11 mouse cellular contexts compared by ENCODE assay signal in genomic region chr6:31933364-31933763, GRCm38 (mm10).
DNase-seq lines count a peak whose midpoint lies in the region; ATAC-seq lines count a peak whose summit lies in the region.
"Had no signal": no experiment of that assay in that cellular context is flagged by ENCODE, and none has a peak within 500 bp of the region (broad histone marks: within the 10 kb centered on the region; RNA-seq: fewer than 3 reads in every experiment).

No protein-coding gene starts in this region.

- H3K9ac ChIP-seq in midbrain, embryonic 14.5 days (replicated peaks; ENCODE audit: low read length), result no peak overlapping the region
- H3K9ac ChIP-seq: liver, embryonic 14.5 days had no signal

- no peak overlapping the region for H3K4me3 ChIP-seq in midbrain, embryonic 14.5 days (replicated peaks; ENCODE audit: low read depth, low read length)

- ATAC-seq in midbrain, embryonic 14.5 days (ENCODE audit: low FRiP score, low TSS enrichment), result peak; percentile 46; the same call in 1 of the 2 replicates
- ATAC-seq: activated CD4-positive, CD25-positive, alpha-beta regulatory T cell, adult 4 months; inflammation-experienced regulatory T-cells, adult 6 months had no signal

- H3K4me1 ChIP-seq in midbrain, embryonic 14.5 days (ENCODE audit: control insufficient read depth, insufficient read depth, low read length), result peaks cover 11% of the 10 kb centered on the region; the same call in 1 of the 2 replicates

- H3K27me3 ChIP-seq in midbrain, embryonic 14.5 days (ENCODE audit: control insufficient read depth, insufficient read depth, low read length), result no peaks in the 10 kb centered on the region

- H3K9me3 ChIP-seq in midbrain, embryonic 14.5 days (ENCODE audit: control insufficient read depth, low read length), result no peaks in the 10 kb centered on the region

- H3K36me3 ChIP-seq in midbrain, embryonic 14.5 days (ENCODE audit: control insufficient read depth, insufficient read depth, low read length), result no peaks in the 10 kb centered on the region

- H3K4me2 ChIP-seq in midbrain, embryonic 14.5 days (ENCODE audit: low read length), result no peak overlapping the region
- H3K4me2 ChIP-seq: heart, embryonic 11.5 days had no signal

- 0 out of 2 replicates have a peak overlapping the region, but pooled peaks have one; percentile 16 for H3K27ac ChIP-seq in midbrain, embryonic 14.5 days (replicated peaks; ENCODE audit: low read depth, low read length)
- H3K27ac ChIP-seq: liver, embryonic 14.5 days had no signal

- DNase-seq in right cerebral cortex, postnatal 4 days, result peak; percentile 34
- no peak for DNase-seq in right cerebral cortex, postnatal 25 days
- DNase-seq in kidney, adult 9 months, result peak; percentile 24
- DNase-seq in midbrain, embryonic 14.5 days, result peak; percentile 61
- no peak for DNase-seq in urinary bladder, adult 2 months (ENCODE audit: low spot score)
- DNase-seq in cerebellum, adult 8-10 months, result no peak
- DNase-seq in adipocyte (ENCODE audit: low spot score), result no peak

- 24% methylated on average over 5 of the region's 5 CpGs for WGBS in midbrain, embryonic 14.5 days

Comparison
In these comparisons a context has a peak if more than half of its experiments do, and no peak if none do; other contexts are left out.
1. DNase-seq: peak in right cerebral cortex, postnatal 4 days (single experiment), kidney, adult 9 months (single experiment) and midbrain, embryonic 14.5 days (single experiment); none in right cerebral cortex, postnatal 25 days (single experiment), urinary bladder, adult 2 months (single experiment), cerebellum, adult 8-10 months (single experiment) and adipocyte (single experiment).